Mouse (Mus musculus): ENCODE results near the gene Artn.

- TF ChIP-seq CTCF (IDR thresholded peaks at IDR 0.05; ENCODE audit: borderline replicate concordance, insufficient read depth, low read depth, low read length) (no peak), POLR2A (IDR thresholded peaks at IDR 0.05; ENCODE audit: borderline replicate concordance, insufficient read depth, low read length) (no peak)
These were observed 14.0 kb downstream of the Artn start for GRCm38 (mm10) chr4:117915489-117916105.
